Mouse (Mus musculus): ENCODE measurements at regions not wholly inside any gene's neighbourhood (a gene's known extent, or its start where the extent isn't known, plus 50 kb on each side); places are given as distances from the start of the nearest gene placed in this dataset.

DNA sequence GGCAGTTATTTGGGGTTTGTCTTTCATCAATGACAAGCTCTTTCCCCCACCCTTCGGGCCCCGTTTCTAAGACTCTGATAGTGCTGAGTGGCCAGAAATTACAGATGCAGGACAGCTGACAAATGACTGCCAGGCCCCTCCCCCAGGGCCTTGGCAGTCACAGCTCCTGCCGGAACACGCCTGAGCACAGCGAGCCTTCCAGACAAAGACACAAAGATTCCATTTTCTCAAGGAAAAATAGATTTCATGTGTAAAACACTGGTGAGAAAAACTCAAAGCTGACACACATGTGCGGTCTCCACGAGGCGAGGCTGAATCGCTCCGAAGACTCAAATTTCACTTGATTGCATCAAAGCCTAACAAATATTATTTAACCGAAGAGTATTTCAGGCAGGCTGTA, 247.6 kb downstream of the Ptprc start:
- peak in 1 of 2 experiments; percentile 60 for DNase-seq (ENCODE audit: low spot score in 2 of 2)

DNA sequence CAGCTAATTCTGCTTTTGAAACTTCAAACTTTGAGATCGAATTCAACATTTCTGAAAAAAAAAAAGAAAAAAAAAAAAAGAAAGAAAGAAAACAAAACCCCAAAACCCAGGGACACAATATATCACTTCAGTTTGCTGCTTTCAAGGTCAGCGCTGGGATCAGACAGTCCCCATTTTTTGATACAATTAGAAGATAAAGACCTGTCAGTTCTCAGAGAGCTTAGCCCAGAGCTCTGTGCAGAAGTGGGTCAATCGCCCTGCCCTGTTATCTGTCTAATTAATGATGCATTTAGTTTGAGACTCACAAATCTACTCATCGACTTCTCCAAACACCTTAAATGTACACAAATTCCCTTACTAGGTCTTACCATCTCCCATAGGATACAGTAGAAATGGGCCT, 249.2 kb downstream of the Ptprc start:
- no peak for DNase-seq (ENCODE audit: low spot score in 2 of 2)

GRCm38 (mm10) chr1:137924156-137924555, 251.4 kb downstream of the Ptprc start:
- no peak for DNase-seq (ENCODE audit: low spot score in 2 of 2)

- no peak for DNase-seq (ENCODE audit: low spot score in 2 of 2)
Observed at GRCm38 (mm10) chr1:137923705-137924104, 251.8 kb downstream of the Ptprc start.

- DNase-seq (ENCODE audit: low spot score in 2 of 2): peak in 1 of 2 experiments; percentile 79
Observed at GRCm38 (mm10) chr1:137922769-137923168, 252.7 kb downstream of the Ptprc start.

- DNase-seq (ENCODE audit: low spot score in 2 of 2): no peak
Observed at GRCm38 (mm10) chr1:137921592-137921991, 253.9 kb downstream of the Ptprc start.

DNA sequence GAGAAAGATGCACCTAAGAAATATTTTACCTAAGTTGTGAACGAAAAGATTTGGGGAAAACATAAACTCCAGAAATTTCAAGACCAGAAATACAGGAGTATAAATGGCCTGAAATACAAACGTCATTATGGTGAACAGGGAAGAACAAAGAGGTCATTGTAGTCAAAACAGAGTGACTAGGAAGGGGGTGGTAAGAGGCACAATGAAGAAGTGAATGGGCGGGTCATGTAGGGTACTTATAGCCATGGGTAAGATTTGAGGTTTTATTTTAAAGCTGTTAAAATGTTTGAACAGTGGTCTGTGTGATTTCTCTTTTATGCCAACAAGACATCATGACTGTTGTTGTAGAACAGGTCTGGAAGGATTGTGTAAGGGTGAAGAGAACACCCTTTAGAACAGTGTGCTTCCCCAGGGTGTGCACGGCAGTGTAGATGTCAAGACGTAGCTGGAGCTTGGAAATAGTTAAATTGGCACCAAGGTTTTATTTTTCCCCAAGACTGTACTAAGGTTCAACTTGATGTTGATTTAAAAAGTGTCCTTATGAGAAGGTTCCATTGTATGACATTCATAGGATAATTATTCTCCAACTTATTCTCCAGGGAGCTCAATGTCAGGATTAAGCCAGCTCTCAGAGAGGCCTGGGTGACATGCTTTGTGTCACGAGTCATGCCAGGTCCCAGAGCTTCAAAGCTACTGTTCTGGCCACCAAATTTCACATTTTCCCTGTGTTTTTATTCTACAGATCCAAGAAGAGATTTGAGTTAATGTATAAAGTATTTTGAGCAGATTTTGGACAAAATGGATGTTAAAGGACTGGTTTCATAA, 255.6 kb downstream of the Ptprc start:
- no peak for DNase-seq (ENCODE audit: low spot score in 2 of 2)

GRCm38 (mm10) chr1:137917449-137917848, 258.1 kb downstream of the Ptprc start:
- DNase-seq (ENCODE audit: low spot score in 2 of 2): no peak

GRCm38 (mm10) chr1:137906883-137907282, 268.6 kb downstream of the Ptprc start:
- DNase-seq (ENCODE audit: low spot score in 2 of 2): no peak

DNA sequence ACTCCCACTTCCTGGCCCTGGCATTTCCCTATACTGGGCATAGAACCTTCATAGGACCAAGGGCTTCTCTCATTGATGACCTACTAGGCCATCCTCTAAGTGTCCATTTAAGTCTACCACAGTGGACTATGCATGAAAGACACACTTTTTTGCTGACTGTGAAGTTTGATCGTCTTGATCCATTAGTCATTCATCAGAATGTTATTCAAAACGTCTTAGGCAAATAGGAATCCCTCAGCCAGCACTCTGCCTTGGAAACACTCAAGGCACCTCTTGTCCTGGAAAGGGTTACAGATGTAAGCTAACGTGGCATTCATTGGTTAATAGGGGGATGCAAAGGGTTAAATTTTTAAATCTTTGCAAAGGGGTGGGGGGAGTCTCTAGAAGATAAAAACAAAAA, 269.0 kb downstream of the Ptprc start:
- DNase-seq (ENCODE audit: low spot score in 2 of 2): no peak

GRCm38 (mm10) chr1:137905566-137905965, 269.9 kb downstream of the Ptprc start:
- DNase-seq (ENCODE audit: low spot score in 2 of 2): no peak

DNA sequence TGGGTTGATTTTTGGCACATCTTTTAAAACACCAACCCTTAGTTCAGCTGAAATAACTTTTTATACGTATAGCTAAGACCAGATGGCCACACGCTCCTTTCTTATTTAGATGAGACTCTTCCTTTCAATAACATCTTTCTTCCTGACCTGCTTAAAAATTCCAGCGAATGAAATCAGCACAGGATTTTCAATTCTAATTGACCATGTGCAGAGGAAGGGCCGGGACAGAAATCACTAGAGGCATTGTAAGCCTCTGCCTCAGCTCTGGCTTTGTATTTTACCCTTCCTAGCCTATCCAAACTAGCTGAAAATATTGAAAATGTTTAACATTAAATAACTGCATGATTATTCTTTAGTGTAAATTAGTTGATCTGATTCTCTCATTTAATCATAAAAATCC, 272.2 kb downstream of the Ptprc start:
- no peak for DNase-seq (ENCODE audit: low spot score in 2 of 2)

DNA sequence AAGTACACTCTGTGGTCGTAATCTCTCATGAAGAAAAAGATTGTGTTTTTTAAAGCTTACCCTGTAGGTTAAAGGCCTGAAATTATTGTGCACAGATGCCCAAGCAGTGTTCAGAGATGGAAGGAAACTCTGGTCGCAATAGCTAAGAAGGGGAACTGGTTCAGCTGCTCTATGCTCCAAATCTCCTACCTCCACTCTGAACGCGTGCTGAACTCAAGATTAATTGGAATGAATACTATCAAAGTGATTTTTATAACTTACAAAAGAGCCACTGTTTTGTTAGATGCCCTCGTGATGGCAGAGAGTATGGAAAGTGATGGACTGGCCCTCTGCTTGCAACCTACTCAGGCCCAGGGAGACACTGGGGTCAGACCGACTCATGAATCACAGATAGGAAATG, 272.6 kb downstream of the Ptprc start:
- no peak for DNase-seq (ENCODE audit: low spot score in 2 of 2)

GRCm38 (mm10) chr1:137901996-137902395, 273.5 kb downstream of the Ptprc start:
- no peak for DNase-seq (ENCODE audit: low spot score in 2 of 2)

DNA sequence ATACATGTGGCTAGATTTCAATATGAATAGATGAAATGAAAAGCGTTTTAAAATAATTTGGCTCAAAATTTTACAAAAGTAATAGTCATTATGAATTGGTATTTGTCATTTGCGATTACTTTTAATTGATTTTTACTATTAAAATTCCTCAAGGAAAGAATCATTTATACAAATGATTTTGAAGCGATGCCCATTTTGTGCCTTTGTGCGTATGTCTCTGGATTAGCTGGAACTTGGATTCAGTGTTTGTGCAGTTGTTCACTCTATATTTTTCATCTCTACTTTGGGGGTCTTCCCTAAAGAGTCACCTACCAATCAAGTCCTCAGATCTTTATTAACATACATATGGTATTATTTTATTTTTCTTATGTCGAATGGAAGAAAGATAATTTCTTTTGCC, 274.3 kb downstream of the Ptprc start:
- DNase-seq (ENCODE audit: low spot score in 2 of 2): no peak

DNA sequence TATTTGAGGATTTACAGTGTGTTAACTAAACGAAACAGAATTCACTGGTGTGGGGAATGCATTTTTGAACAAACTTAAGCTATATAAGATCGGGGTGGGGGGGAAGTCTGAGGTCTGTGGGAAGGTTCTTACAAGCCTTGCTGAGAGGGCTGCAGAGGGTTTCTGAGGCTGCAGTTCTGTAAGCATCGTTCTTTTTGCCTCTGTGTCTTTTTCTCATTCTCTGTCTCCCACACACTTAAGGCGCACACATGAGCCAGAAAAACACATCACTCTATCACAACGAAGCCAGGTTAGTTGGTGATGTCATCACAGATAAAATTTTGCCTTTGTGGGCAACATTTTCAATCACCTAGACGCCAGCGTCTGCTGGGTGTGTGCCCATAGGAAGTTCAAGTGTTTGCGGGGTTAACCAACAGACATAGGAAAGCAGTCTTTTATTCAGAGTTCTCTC, 274.9 kb downstream of the Ptprc start:
- peak; percentile 23 to 51 for DNase-seq (ENCODE audit: low spot score in 2 of 2)

- peak; percentile 45 to 54 for DNase-seq (ENCODE audit: low spot score in 2 of 2)
Observed at GRCm38 (mm10) chr1:137899916-137900601, 275.4 kb downstream of the Ptprc start.

DNA sequence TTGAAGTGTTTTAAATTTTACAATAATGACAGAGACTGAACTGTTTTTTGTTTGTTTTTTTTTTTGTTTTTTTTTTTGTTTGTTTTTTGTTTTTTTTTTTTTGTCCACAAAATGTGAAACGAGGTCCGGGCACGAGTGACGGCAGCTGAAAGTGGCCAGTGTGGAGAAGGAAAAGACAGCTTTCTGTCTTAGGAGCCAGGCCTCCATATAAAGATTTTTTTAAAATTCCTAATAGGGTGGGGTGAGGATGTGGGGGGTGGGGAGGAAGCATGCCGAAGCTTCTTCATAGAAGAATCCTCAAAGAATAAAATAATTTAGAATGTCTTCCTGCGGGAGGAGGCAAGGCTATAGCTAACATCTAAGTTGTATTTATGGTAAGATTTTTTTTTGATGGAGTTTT, 276.2 kb downstream of the Ptprc start:
- DNase-seq (ENCODE audit: low spot score in 2 of 2): no peak

DNA sequence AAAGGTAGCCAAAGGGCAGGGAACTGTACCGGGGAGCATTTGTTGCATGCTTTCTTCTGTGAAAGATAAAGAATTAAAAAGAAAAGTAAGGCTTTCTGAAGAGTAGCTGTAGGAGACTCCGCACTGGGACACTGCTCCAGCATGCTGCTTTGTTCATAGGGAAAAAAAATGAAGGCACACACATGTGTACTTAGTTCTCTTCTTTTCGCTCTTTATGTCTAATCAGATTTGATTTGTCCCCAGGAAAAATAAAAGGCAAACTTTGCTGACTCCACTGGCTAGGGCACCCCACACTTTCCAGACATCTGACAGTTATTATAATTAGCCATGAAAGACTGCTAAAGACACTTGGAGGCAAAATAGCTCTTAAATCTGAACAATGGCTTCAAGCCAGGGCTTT, 276.6 kb downstream of the Ptprc start:
- no peak for DNase-seq (ENCODE audit: low spot score in 2 of 2)

GRCm38 (mm10) chr1:137898397-137898796, 277.1 kb downstream of the Ptprc start:
- peak; percentile 88 to 90 for DNase-seq (ENCODE audit: low spot score in 2 of 2)

DNA sequence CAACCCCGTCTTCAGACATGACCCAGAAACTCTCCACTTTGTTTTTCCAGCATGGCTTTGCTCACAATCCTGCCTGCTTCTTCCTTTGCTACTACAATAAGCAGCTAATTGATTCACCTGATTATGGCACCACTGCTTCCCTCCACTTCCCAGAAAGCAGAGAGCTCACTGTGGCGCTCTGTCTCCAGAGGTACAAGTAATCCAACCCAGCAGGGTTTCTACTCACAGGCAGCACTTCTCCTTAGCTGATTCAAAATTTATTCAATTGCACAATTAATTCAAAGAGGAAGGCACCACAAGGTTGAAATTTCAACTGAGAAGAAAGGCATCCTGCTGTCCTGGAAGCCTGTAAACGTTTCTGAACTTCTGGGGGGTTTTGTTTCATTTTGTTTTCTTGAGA, 293.9 kb downstream of the Ptprc start:
- no peak for DNase-seq (ENCODE audit: low spot score in 2 of 2)

GRCm38 (mm10) chr1:137874361-137874760, 301.1 kb downstream of the Ptprc start:
- no peak for DNase-seq (ENCODE audit: low spot score in 2 of 2)

GRCm38 (mm10) chr1:137873628-137874027, 301.9 kb downstream of the Ptprc start:
- DNase-seq (ENCODE audit: low spot score in 2 of 2): no peak
